Mouse (Mus musculus): Measurements from ENCODE around the gene Rbm25. TPM values are rescaled to one million over a fixed set of nuclear protein-coding genes. Genes with fewer than 3 reads are reported as not detected.

Rbm25 gene
- polyA plus RNA-seq, 1 experiment from 2014 or later, result 232 TPM

GRCm38 (mm10) chr12:83631743-83632679 is 975 bp downstream of the Rbm25 start:
- no peaks in the 10 kb centered on the region for H3K9me3 ChIP-seq (ENCODE audit: control insufficient read depth, low read length)
- H3K27ac ChIP-seq (ENCODE audit: low read depth), result peak overlapping the region; percentile 95
- peak overlapping the region; percentile 86 for H3K4me3 ChIP-seq (ENCODE audit: low read depth, low read length)
- ATAC-seq (replicated peaks; ENCODE audit: low FRiP score, low TSS enrichment, low read depth) (peak; percentile 100), DNase-seq (ENCODE audit: low spot score) (peak; percentile 97)
- 0 out of 2 replicates have a peak, but pooled peaks cover 9% of the 10 kb centered on the region for H3K4me1 ChIP-seq (replicated peaks; ENCODE audit: control insufficient read depth, insufficient read depth, low read length)
- under 1% methylated on average over 62 of the region's 68 CpGs for WGBS
- H3K4me2 ChIP-seq (ENCODE audit: low read length), result peak overlapping the region; percentile 77
- no peaks in the 10 kb centered on the region for H3K27me3 ChIP-seq (replicated peaks; ENCODE audit: control insufficient read depth, insufficient read depth, low read length)
- H3K9ac ChIP-seq (ENCODE audit: low read length), result peak overlapping the region; percentile 99
- H3K36me3 ChIP-seq (ENCODE audit: control insufficient read depth, insufficient read depth, low read length), result peaks cover 19% of the 10 kb centered on the region

GRCm38 (mm10) chr12:83632680-83633025 is 1.6 kb downstream of the Rbm25 start:
- peaks cover 25% of the 10 kb centered on the region for H3K36me3 ChIP-seq (ENCODE audit: control insufficient read depth, insufficient read depth, low read length)
- DNase-seq (ENCODE audit: low spot score), result peak; percentile 87
- WGBS, result 0% methylated on average over 20 of the region's 20 CpGs
- ATAC-seq (replicated peaks; ENCODE audit: low FRiP score, low TSS enrichment, low read depth), result peak; percentile 38
- peak overlapping the region; percentile 86 for H3K4me3 ChIP-seq (ENCODE audit: low read depth, low read length)
- H3K9ac ChIP-seq (ENCODE audit: low read length), result peak overlapping the region; percentile 99
- H3K9me3 ChIP-seq (ENCODE audit: control insufficient read depth, low read length), result no peaks in the 10 kb centered on the region
- peak overlapping the region; percentile 95 for H3K27ac ChIP-seq (ENCODE audit: low read depth)
- H3K27me3 ChIP-seq (replicated peaks; ENCODE audit: control insufficient read depth, insufficient read depth, low read length), result no peaks in the 10 kb centered on the region
- H3K4me1 ChIP-seq (replicated peaks; ENCODE audit: control insufficient read depth, insufficient read depth, low read length), result 0 out of 2 replicates have a peak, but pooled peaks cover 9% of the 10 kb centered on the region
- peak overlapping the region; percentile 77 for H3K4me2 ChIP-seq (ENCODE audit: low read length)

- Histone ChIP-seq H3K27me3 (replicated peaks; ENCODE audit: control insufficient read depth, insufficient read depth, low read length) (no peaks in the 10 kb centered on the region), H3K27ac (ENCODE audit: low read depth) (no peak overlapping the region), H3K9ac (ENCODE audit: low read length) (no peak overlapping the region), H3K4me3 (ENCODE audit: low read depth, low read length) (peak overlapping the region; percentile 86), H3K36me3 (ENCODE audit: control insufficient read depth, insufficient read depth, low read length) (peaks cover 33% of the 10 kb centered on the region), H3K9me3 (ENCODE audit: control insufficient read depth, low read length) (no peaks in the 10 kb centered on the region), H3K4me2 (ENCODE audit: low read length) (peak overlapping the region; percentile 77), H3K4me1 (replicated peaks; ENCODE audit: control insufficient read depth, insufficient read depth, low read length) (0 out of 2 replicates have a peak, but pooled peaks cover 9% of the 10 kb centered on the region)
- 57% methylated on average over 2 of the region's 2 CpGs for WGBS
- ATAC-seq (replicated peaks; ENCODE audit: low FRiP score, low TSS enrichment, low read depth) (no peak), DNase-seq (ENCODE audit: low spot score) (no peak)
Observed at GRCm38 (mm10) chr12:83633807-83634206, 2.8 kb downstream of the Rbm25 start.

DNA sequence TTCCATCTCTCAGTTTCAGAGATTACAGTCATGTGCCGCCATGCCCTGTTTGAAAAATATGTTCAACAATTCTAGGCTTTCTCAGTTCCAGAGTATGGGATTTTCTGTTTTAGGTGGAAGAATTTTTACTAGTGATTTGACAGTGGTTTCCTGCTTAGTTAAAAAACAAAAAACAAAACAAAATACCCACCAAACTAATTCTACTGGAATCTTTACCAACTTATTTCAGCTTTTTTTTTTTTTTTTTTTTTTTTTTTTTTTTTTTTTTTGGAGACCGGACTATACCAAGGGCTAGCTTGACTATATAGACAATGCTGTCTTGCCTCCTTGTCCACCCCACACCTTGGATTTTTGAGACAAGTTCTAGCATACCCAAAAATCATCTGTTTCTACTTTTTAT is 10.2 kb downstream of the Rbm25 start:
- H3K36me3 ChIP-seq (ENCODE audit: control insufficient read depth, insufficient read depth, low read length), result peaks cover 81% of the 10 kb centered on the region
- ATAC-seq (replicated peaks; ENCODE audit: low FRiP score, low TSS enrichment, low read depth) (no peak), DNase-seq (ENCODE audit: low spot score) (no peak)
- H3K4me1 ChIP-seq (replicated peaks; ENCODE audit: control insufficient read depth, insufficient read depth, low read length), result no peaks in the 10 kb centered on the region
- H3K4me3 ChIP-seq (ENCODE audit: low read depth, low read length), result no peak overlapping the region
- H3K27ac ChIP-seq (ENCODE audit: low read depth), result no peak overlapping the region
- no peaks in the 10 kb centered on the region for H3K9me3 ChIP-seq (ENCODE audit: control insufficient read depth, low read length)
- WGBS, result 97% methylated on average over 2 of the region's 2 CpGs
- H3K27me3 ChIP-seq (replicated peaks; ENCODE audit: control insufficient read depth, insufficient read depth, low read length), result no peaks in the 10 kb centered on the region
- H3K4me2 ChIP-seq (ENCODE audit: low read length), result no peak overlapping the region
- no peak overlapping the region for H3K9ac ChIP-seq (ENCODE audit: low read length)

DNA sequence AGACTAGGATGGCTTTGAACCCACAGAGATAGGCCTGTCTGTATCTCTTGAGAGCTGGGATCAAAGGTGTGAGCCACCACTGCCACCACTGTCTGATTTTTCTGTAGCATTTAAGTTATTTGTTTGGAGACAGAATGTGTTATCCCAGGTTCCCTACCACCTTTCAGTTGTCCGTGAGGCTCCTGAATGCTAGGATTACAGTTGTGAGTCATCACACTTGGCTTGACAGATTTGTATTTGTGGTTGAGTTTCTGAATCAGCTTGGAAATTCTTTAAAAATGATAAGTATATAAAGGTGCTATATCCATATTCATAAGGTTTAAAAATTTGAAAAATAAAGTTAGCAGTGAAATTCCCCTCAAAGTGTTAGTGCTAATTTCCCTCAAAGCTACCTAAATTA is 12.1 kb downstream of the Rbm25 start:
- no peak overlapping the region for H3K4me2 ChIP-seq (ENCODE audit: low read length)
- peaks cover 78% of the 10 kb centered on the region for H3K36me3 ChIP-seq (ENCODE audit: control insufficient read depth, insufficient read depth, low read length)
- no peak overlapping the region for H3K9ac ChIP-seq (ENCODE audit: low read length)
- no peak overlapping the region for H3K4me3 ChIP-seq (ENCODE audit: low read depth, low read length)
- no peaks in the 10 kb centered on the region for H3K9me3 ChIP-seq (ENCODE audit: control insufficient read depth, low read length)
- ATAC-seq (replicated peaks; ENCODE audit: low FRiP score, low TSS enrichment, low read depth) (no peak), DNase-seq (ENCODE audit: low spot score) (no peak)
- no peaks in the 10 kb centered on the region for H3K4me1 ChIP-seq (replicated peaks; ENCODE audit: control insufficient read depth, insufficient read depth, low read length)
- H3K27ac ChIP-seq (ENCODE audit: low read depth), result no peak overlapping the region
- WGBS, result 87% methylated on average over 1 of the region's 1 CpGs
- no peaks in the 10 kb centered on the region for H3K27me3 ChIP-seq (replicated peaks; ENCODE audit: control insufficient read depth, insufficient read depth, low read length)

- DNase-seq (ENCODE audit: low spot score) (no peak), ATAC-seq (replicated peaks; ENCODE audit: low FRiP score, low TSS enrichment, low read depth) (no peak)
- Histone ChIP-seq H3K27me3 (replicated peaks; ENCODE audit: control insufficient read depth, insufficient read depth, low read length) (no peaks in the 10 kb centered on the region), H3K4me1 (replicated peaks; ENCODE audit: control insufficient read depth, insufficient read depth, low read length) (no peaks in the 10 kb centered on the region), H3K36me3 (ENCODE audit: control insufficient read depth, insufficient read depth, low read length) (peaks cover 83% of the 10 kb centered on the region), H3K4me3 (ENCODE audit: low read depth, low read length) (no peak overlapping the region), H3K9ac (ENCODE audit: low read length) (no peak overlapping the region), H3K4me2 (ENCODE audit: low read length) (no peak overlapping the region), H3K27ac (ENCODE audit: low read depth) (no peak overlapping the region), H3K9me3 (ENCODE audit: control insufficient read depth, low read length) (no peaks in the 10 kb centered on the region)
- WGBS, result 93% methylated on average over 3 of the region's 3 CpGs
Observed at GRCm38 (mm10) chr12:83650346-83650745, 19.3 kb downstream of the Rbm25 start.

GRCm38 (mm10) chr12:83651414-83651813 is 20.4 kb downstream of the Rbm25 start:
- no peak for DNase-seq (ENCODE audit: low spot score)
- Histone ChIP-seq H3K27me3 (replicated peaks; ENCODE audit: control insufficient read depth, insufficient read depth, low read length) (no peaks in the 10 kb centered on the region), H3K9ac (ENCODE audit: low read length) (no peak overlapping the region), H3K27ac (ENCODE audit: low read depth) (no peak overlapping the region), H3K4me1 (replicated peaks; ENCODE audit: control insufficient read depth, insufficient read depth, low read length) (no peaks in the 10 kb centered on the region), H3K9me3 (ENCODE audit: control insufficient read depth, low read length) (no peaks in the 10 kb centered on the region), H3K36me3 (ENCODE audit: control insufficient read depth, insufficient read depth, low read length) (peaks cover 83% of the 10 kb centered on the region), H3K4me3 (ENCODE audit: low read depth, low read length) (no peak overlapping the region), H3K4me2 (ENCODE audit: low read length) (no peak overlapping the region)
- no peak for ATAC-seq (replicated peaks; ENCODE audit: low FRiP score, low TSS enrichment, low read depth)

DNA sequence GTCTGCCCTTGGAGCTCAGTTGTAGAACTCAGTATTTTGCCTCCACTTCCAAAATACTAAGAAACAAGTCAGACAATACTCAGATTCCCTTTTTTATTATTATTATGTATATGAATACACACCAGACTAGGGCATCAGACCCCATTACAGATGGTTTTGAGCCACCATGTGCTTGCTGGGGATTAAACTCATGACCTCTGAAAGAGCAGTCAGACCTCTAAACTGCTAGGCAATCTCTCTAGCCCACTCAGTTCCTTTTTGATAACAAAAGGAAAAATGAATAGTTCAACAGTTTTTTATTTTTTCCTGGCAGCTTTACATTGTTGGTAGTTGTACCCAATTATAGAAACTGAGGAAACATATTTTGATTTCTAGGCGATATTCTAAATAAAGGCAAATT is 54.4 kb downstream of the Rbm25 start:
- Histone ChIP-seq H3K27me3 (replicated peaks; ENCODE audit: control insufficient read depth, insufficient read depth, low read length) (no peaks in the 10 kb centered on the region), H3K9me3 (ENCODE audit: control insufficient read depth, low read length) (no peaks in the 10 kb centered on the region), H3K4me2 (ENCODE audit: low read length) (no peak overlapping the region), H3K9ac (ENCODE audit: low read length) (no peak overlapping the region), H3K4me1 (replicated peaks; ENCODE audit: control insufficient read depth, insufficient read depth, low read length) (peaks cover 9% of the 10 kb centered on the region), H3K4me3 (ENCODE audit: low read depth, low read length) (no peak overlapping the region), H3K27ac (ENCODE audit: low read depth) (no peak overlapping the region), H3K36me3 (ENCODE audit: control insufficient read depth, insufficient read depth, low read length) (peaks cover 29% of the 10 kb centered on the region)
- no peak for DNase-seq (ENCODE audit: low spot score)
- no peak for ATAC-seq (replicated peaks; ENCODE audit: low FRiP score, low TSS enrichment, low read depth)
- 92% methylated on average over 1 of the region's 1 CpGs for WGBS
